Mouse (Mus musculus) midbrain, embryonic 15.5 days (tissue): Measurements from ENCODE around the gene Wdr66. TPM values are rescaled to one million over a fixed set of nuclear protein-coding genes. Genes with fewer than 3 reads are reported as not detected.

Experiments used
- ATAC-seq: fragments of 200-750 bp; cut with Nextera tagmentation; replicated peaks from 2 replicates; pipeline ENCODE4 v1.8.0; 2017; ENCODE audit warnings: moderate TSS enrichment
- H3K27ac ChIP-seq: fragments of 300-500 bp; sonication (generic); 2 replicates; pipeline ENCODE4 v1.5.1; 2015; ENCODE audit warnings: mild to moderate bottlenecking, inconsistent platforms
- H3K27me3 ChIP-seq: fragments of 300-500 bp; sonication (generic); replicated peaks from 2 replicates; pipeline ENCODE4 v1.6.1; 2015; ENCODE audit warnings: inconsistent platforms
- H3K36me3 ChIP-seq: fragments of 300-500 bp; sonication (generic); replicated peaks from 2 replicates; pipeline ENCODE4 v1.6.1; 2015; ENCODE audit warnings: inconsistent platforms
- H3K4me1 ChIP-seq: fragments of 300-500 bp; sonication (generic); 2 replicates; pipeline ENCODE4 v1.6.1; 2015; ENCODE audit warnings: inconsistent platforms
- H3K4me2 ChIP-seq: fragments of 300-500 bp; sonication (generic); 2 replicates; pipeline ENCODE4 v1.6.1; 2015; ENCODE audit warnings: inconsistent platforms, mild to moderate bottlenecking, moderate library complexity
- H3K4me3 ChIP-seq: fragments of 300-500 bp; sonication (generic); 2 replicates; pipeline ENCODE4 v1.5.1; 2015; ENCODE audit warnings: mild to moderate bottlenecking, inconsistent platforms
- H3K9ac ChIP-seq: fragments of 300-500 bp; sonication (generic); 2 replicates; pipeline ENCODE4 v1.6.1; 2015; ENCODE audit warnings: mild to moderate bottlenecking, inconsistent platforms
- H3K9me3 ChIP-seq: fragments of 300-500 bp; sonication (generic); 2 replicates; pipeline ENCODE4 v1.6.1; 2016; ENCODE audit warnings: inconsistent platforms
- WGBS: fragments of 180-500 bp; shearing (Covaris S2); methylation state at CpG from one replicate; pipeline ENCODE4 v1.1.7; 2015; ENCODE audit warnings: mixed read lengths; 5-methylcytosine and 5-hydroxymethylcytosine counted together
- polyA plus RNA-seq: library from polyadenylated mRNA; unstranded; fragments of >200 nt; fragmentation: Nextera tagmentation; extraction: Ambion mirVana; gene quantifications from 2 replicates; pipeline ENCODE4 v1.2.1, GENCODE M21; 2015

Gene Wdr66
- polyA plus RNA-seq, 1 experiment from 2014 or later: 1.5 TPM

DNA sequence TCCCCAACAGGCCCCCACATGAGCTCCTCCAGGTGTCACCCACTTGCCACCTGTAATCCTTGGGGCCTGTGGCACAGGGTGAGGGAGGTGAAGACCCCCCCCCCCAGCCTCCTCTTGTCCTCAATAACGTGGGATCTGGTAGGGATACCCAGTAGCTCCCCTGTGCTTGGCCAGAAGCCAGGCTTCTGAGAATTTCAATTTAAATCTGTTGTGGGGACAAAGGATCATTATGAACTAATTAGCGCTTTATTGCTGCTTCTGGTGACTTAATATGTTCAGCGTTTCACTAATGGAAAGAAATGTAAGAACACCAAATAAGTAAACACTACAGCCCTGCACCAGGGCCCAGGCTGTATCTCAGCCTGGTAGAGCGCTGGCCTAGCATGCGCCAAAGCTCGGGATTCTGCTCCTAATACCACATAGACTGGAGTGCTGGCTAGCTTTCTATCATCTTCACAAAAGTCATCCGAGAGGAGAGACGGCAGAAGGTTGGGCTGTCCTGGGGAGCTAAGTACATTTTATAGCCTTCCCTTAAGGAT, 48.7 kb downstream of the Wdr66 start:
- 61% methylated on average over 8 of the region's 8 CpGs for WGBS
- no peak for ATAC-seq
- Histone ChIP-seq H3K4me1 (peaks cover 10% of the 10 kb centered on the region; the same call in 1 of the 2 replicates), H3K27ac (no peak overlapping the region), H3K9me3 (no peaks in the 10 kb centered on the region), H3K4me2 (no peak overlapping the region), H3K27me3 (no peaks in the 10 kb centered on the region), H3K9ac (no peak overlapping the region), H3K36me3 (no peaks in the 10 kb centered on the region), H3K4me3 (no peak overlapping the region)

DNA sequence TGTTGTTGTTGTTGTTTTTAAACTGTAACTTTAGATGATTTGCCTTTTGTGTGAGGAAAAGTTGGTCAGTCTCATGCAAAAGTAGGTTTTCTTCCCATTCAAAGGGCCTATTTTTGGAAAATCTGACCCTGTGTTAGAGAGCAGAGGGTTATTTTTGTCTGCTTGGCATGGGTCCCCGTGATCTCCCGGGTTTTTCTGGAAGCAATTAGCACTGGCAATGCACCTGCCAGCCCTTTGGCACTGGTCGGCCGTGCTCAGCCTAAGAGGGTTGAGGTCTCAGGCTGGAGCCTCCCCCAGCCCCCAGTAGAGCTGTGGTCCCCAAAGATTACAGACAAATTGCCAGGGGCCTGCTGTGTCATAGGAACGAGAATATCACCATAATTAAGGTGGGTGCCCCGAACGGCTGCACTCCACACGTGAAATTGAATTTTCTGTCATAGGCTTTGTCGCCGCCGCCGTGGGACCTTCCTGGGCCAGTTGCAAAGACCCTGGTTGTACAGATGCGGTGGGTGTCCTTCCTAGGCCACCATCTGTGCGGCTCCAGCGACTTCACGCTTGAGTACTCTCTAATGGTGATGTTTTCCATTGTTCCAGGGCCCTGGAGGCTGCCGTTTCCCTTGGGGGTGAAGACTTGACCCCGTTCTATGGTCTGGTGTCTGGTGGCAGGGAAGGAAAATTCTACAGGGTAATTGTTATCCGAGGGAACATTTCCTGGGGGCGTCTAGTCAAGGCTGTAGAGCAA, 50.0 kb downstream of the Wdr66 start:
- Histone ChIP-seq H3K27me3 (no peaks in the 10 kb centered on the region), H3K27ac (no peak overlapping the region), H3K4me3 (no peak overlapping the region), H3K4me1 (peaks cover 10% of the 10 kb centered on the region; the same call in 1 of the 2 replicates), H3K36me3 (no peaks in the 10 kb centered on the region), H3K4me2 (no peak overlapping the region), H3K9ac (no peak overlapping the region), H3K9me3 (no peaks in the 10 kb centered on the region)
- WGBS: 19% methylated on average over 20 of the region's 20 CpGs
- no peak for ATAC-seq

DNA sequence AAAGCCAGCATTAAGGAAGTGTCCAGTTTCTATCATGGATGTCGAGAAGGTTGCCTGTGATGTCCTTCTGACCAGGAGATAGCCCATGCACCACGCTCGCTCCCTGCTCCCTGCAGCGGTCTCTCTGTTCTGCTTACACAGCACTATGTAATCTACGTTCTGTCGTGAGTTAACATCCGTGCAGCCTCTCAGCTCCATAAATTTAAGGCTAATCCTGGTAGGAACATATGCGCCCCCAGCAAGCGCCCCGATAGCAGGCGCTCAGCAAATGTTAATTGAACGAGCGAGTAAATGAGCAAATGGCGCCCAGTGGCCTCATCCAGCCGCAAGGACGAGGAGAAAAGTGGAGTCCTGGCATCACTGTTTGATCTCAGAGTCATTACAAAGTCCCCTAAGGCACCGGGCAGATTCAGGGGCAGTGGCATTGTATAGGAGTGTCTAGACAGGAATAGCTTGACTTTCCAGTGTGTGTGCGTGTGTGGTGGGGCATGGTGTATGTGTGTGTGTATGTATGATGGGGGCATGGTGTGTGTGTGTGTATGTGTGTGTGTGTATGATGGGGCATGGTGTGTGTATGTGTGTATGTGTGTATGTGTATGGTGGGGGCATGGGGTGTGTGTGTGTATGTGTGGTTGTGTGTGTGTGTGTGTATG, 55.9 kb downstream of the Wdr66 start:
- WGBS: 52% methylated on average over 18 of the region's 18 CpGs
- Histone ChIP-seq H3K4me3 (no peak overlapping the region), H3K27ac (no peak overlapping the region), H3K4me1 (peaks cover 5% of the 10 kb centered on the region; the same call in 1 of the 2 replicates), H3K9me3 (no peaks in the 10 kb centered on the region), H3K27me3 (no peaks in the 10 kb centered on the region), H3K36me3 (no peaks in the 10 kb centered on the region), H3K9ac (no peak overlapping the region), H3K4me2 (no peak overlapping the region)
- ATAC-seq: no peak

DNA sequence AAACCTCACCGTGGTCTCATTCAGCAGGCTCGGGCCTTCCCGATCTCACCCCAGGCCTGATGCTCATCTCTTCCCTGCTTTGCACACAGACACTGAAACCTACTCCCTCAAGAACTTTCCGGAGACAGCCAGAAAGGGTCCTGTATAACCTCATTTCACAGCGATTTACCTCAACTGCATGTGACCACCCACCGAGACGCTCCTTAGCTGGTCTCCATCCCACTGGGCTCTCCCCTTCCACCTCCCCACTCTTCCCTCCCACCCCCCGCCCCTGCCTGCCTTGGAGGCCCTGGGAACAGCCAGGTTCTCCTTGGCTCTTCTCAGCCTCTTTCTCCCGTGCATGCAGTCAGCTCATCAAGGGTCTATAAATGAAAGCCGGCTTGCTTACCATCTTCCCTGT, 57.9 kb downstream of the Wdr66 start:
- no peaks in the 10 kb centered on the region for H3K36me3 ChIP-seq
- peaks cover 5% of the 10 kb centered on the region; the same call in 1 of the 2 replicates for H3K4me1 ChIP-seq
- no peaks in the 10 kb centered on the region for H3K9me3 ChIP-seq
- ATAC-seq: no peak
- H3K27ac ChIP-seq: no peak overlapping the region
- 51% methylated on average over 10 of the region's 10 CpGs for WGBS
- H3K27me3 ChIP-seq: no peaks in the 10 kb centered on the region
- H3K9ac ChIP-seq: no peak overlapping the region
- no peak overlapping the region for H3K4me3 ChIP-seq
- no peak overlapping the region for H3K4me2 ChIP-seq

GRCm38 (mm10) chr5:123310221-123310620, 58.3 kb downstream of the Wdr66 start:
- H3K27me3 ChIP-seq: no peaks in the 10 kb centered on the region
- 63% methylated on average over 7 of the region's 7 CpGs for whole genome bisulfite sequencing
- no peaks in the 10 kb centered on the region for H3K36me3 ChIP-seq
- no peak overlapping the region for H3K9ac ChIP-seq
- no peak for ATAC-seq
- no peak overlapping the region for H3K27ac ChIP-seq
- no peak overlapping the region for H3K4me2 ChIP-seq
- H3K9me3 ChIP-seq: no peaks in the 10 kb centered on the region
- H3K4me1 ChIP-seq: peaks cover 7% of the 10 kb centered on the region; the same call in 1 of the 2 replicates
- no peak overlapping the region for H3K4me3 ChIP-seq

- Histone ChIP-seq H3K4me2 (no peak overlapping the region), H3K27me3 (no peaks in the 10 kb centered on the region), H3K36me3 (no peaks in the 10 kb centered on the region), H3K4me3 (no peak overlapping the region), H3K27ac (no peak overlapping the region), H3K9me3 (no peaks in the 10 kb centered on the region), H3K4me1 (peaks cover 9% of the 10 kb centered on the region), H3K9ac (no peak overlapping the region)
- ATAC-seq: no peak
- WGBS: 63% methylated on average over 12 of the region's 12 CpGs
Measured at GRCm38 (mm10) chr5:123313058-123313630, 61.2 kb downstream of the Wdr66 start.

GRCm38 (mm10) chr5:123313851-123314380, 62.0 kb downstream of the Wdr66 start:
- no peaks in the 10 kb centered on the region for H3K36me3 ChIP-seq
- H3K9ac ChIP-seq: no peak overlapping the region
- H3K4me3 ChIP-seq: no peak overlapping the region
- ATAC-seq: no peak
- peaks cover 9% of the 10 kb centered on the region for H3K4me1 ChIP-seq
- no peaks in the 10 kb centered on the region for H3K9me3 ChIP-seq
- no peak overlapping the region for H3K27ac ChIP-seq
- no peaks in the 10 kb centered on the region for H3K27me3 ChIP-seq
- 64% methylated on average over 11 of the region's 11 CpGs for WGBS
- H3K4me2 ChIP-seq: no peak overlapping the region

DNA sequence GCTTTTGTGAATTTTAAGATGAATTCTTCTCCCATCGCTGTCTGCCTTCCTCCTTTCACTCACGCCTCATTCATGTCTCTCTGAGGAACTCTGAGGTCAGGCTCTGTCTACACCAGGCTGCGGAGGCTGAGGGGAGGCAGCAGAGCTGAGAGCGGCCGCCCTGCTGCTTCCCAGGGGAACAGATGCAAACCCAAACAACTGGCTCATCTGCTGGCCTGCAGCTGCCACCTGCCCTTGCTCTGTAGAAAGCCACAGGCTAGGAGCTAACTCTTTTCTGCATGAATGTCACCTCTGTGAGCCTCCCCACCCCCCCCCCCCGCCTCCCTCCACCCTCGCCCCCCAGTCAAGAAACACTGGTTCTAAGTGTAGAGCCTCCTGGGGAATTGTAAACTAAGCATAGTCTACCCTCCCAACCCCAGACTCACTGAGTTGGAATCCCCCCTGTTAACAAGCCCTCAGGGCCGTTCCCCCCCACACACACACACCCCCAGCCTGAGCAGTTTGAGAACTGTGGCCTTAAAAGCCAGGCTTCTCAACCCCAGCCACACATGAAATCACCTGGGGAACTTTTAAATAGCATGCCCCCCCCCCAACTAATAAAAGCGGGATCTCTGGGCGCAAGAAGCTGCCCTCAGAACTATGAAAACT, 63.4 kb downstream of the Wdr66 start:
- Histone ChIP-seq H3K9ac (no peak overlapping the region), H3K4me2 (no peak overlapping the region), H3K9me3 (no peaks in the 10 kb centered on the region), H3K4me1 (peaks cover 9% of the 10 kb centered on the region), H3K27me3 (no peaks in the 10 kb centered on the region), H3K27ac (no peak overlapping the region), H3K36me3 (no peaks in the 10 kb centered on the region), H3K4me3 (no peak overlapping the region)
- 31% methylated on average over 9 of the region's 10 CpGs for WGBS
- no peak for ATAC-seq

- no peaks in the 10 kb centered on the region for H3K36me3 ChIP-seq
- ATAC-seq: no peak
- H3K27ac ChIP-seq: no peak overlapping the region
- H3K4me1 ChIP-seq: peaks cover 9% of the 10 kb centered on the region
- no peaks in the 10 kb centered on the region for H3K27me3 ChIP-seq
- no peak overlapping the region for H3K4me3 ChIP-seq
- 0 out of 2 replicates have a peak overlapping the region, but pooled peaks have one; percentile 14 for H3K4me2 ChIP-seq
- H3K9ac ChIP-seq: no peak overlapping the region
- WGBS: 28% methylated on average over 6 of the region's 6 CpGs
- H3K9me3 ChIP-seq: no peaks in the 10 kb centered on the region
Measured at GRCm38 (mm10) chr5:123317992-123318391, 66.1 kb downstream of the Wdr66 start.

DNA sequence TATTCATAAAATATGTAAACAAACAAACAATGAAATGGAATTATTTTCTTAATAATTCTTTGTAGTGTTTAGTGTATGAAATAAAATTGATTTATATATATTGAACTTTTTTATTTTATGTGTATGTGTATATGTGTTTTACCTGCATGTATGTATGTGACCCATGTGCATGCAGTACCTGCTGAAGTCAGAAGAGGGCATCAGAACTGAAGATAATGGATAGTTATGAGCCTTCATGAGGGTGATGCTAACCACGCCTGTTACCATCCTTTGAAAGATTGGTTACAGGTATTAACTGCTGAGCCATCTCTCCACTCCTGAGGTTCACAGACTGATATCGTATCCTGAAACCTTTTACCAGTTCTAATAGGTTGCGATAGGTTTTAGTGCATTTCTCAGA, 68.2 kb downstream of the Wdr66 start:
- no peaks in the 10 kb centered on the region for H3K36me3 ChIP-seq
- H3K4me1 ChIP-seq: peaks cover 17% of the 10 kb centered on the region
- no peaks in the 10 kb centered on the region for H3K9me3 ChIP-seq
- no peak overlapping the region for H3K4me3 ChIP-seq
- H3K9ac ChIP-seq: no peak overlapping the region
- no peak overlapping the region for H3K4me2 ChIP-seq
- H3K27me3 ChIP-seq: no peaks in the 10 kb centered on the region
- WGBS: 97% methylated on average over 3 of the region's 3 CpGs
- no peak overlapping the region for H3K27ac ChIP-seq
- no peak for ATAC-seq

DNA sequence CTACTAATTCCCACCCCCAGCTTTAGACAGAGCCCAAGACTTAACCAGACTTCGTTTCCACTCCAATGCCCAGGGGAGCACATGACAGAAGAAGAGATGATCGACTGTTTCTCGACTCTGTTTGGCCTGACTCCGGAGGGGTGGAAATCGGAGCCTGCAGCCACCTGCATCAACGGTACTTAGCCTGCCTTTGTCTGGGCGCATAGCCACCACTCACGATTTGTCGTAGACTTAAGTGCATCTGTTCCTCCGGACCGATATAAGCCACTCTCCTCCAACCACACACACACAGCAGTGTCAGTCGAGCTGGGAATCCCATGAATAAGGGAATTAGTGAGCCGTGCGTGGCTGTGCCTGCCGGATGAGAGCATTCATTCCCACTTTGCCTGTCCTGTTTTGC, 72.3 kb downstream of the Wdr66 start:
- peaks cover 10% of the 10 kb centered on the region for H3K4me1 ChIP-seq
- no peak overlapping the region for H3K4me3 ChIP-seq
- H3K4me2 ChIP-seq: peak overlapping the region; percentile 30
- H3K27ac ChIP-seq: no peak overlapping the region
- H3K36me3 ChIP-seq: no peaks in the 10 kb centered on the region
- H3K27me3 ChIP-seq: no peaks in the 10 kb centered on the region
- ATAC-seq: no peak
- 8% methylated on average over 15 of the region's 15 CpGs for WGBS
- H3K9me3 ChIP-seq: no peaks in the 10 kb centered on the region
- H3K9ac ChIP-seq: no peak overlapping the region
